Mouse (Mus musculus): ENCODE results near the gene Pkdcc.

The Pkdcc gene

GRCm38 (mm10) chr17:83214674-83215528 is at the start of gene Pkdcc:
Gene Pkdcc, plus strand, starts transcription at chr17:83215292.
- in situ Hi-C loops (cut with MboI, MseI) = no loop called here

GRCm38 (mm10) chr17:83166195-83166594 is 48.9 kb upstream of the Pkdcc start:
- in situ Hi-C loops (cut with MboI, MseI) = no loop called here

GRCm38 (mm10) chr17:83176146-83176545 is 38.9 kb upstream of the Pkdcc start:
- in situ Hi-C loops (cut with MboI, MseI) = no loop called here

GRCm38 (mm10) chr17:83178483-83179150 is 36.5 kb upstream of the Pkdcc start:
- in situ Hi-C loops (cut with MboI, MseI) = no loop called here

DNA sequence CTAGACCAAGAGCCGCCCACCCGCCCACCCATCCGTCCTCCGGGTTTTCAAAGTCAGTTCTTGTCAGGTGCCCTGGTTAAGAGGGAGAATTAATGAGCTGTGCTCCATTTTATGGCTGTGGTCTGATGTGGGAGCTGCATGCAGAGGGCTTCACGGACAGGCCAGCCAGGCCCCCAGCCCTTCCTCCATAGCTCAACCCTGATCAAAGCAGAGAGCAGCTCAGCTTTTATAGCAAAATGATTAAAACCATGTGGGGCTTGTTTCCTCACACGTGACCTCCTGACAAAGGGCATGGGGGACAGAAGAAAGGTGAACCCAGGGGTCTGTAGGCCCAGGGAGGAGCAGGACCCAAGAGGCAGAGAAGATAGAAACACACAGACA is 36.0 kb upstream of the Pkdcc start:
- in situ Hi-C loops (cut with MboI, MseI) = no loop called here

- in situ Hi-C loops (cut with MboI, MseI) = no loop called here
Observed at GRCm38 (mm10) chr17:83179569-83179968, 35.5 kb upstream of the Pkdcc start.

DNA sequence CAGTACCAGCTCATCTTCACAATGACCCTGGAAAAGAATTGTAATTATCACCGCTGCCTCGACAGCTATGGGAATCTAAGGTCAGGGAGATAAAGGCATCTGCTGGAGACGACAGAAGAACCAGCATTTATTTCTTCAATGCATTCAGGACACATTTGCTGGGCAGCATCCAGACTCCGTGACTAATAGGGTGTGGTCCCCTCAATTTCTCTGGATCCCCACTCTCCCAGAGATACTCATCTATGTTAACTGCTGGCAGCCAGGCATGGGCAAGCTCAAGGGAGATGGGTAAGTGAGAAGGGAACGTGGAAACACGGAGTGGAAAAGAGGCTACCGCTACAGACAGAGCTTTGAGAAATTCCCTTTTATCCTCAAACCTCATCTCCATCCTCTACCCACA is 34.0 kb upstream of the Pkdcc start:
- in situ Hi-C loops (cut with MboI, MseI) = no loop called here

DNA sequence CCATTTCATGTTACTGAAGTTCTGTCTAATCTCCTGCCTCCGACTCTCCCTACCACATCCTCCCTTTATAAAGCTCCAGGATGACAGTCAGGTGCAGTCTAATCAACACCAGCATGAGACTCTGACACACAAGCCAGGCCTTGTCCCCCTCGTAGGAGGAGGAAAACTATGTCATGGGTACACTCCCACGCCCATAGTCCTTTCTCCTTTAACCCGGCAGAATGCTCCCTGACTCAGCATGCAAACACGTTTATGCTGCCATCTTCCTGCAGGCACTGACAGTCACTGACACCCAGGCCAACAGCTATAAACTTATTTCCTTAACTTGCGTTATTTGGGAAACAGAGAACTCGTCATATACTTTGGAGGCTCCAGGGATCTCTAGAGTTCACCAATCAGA is 33.5 kb upstream of the Pkdcc start:
- in situ Hi-C loops (cut with MboI, MseI) = no loop called here

DNA sequence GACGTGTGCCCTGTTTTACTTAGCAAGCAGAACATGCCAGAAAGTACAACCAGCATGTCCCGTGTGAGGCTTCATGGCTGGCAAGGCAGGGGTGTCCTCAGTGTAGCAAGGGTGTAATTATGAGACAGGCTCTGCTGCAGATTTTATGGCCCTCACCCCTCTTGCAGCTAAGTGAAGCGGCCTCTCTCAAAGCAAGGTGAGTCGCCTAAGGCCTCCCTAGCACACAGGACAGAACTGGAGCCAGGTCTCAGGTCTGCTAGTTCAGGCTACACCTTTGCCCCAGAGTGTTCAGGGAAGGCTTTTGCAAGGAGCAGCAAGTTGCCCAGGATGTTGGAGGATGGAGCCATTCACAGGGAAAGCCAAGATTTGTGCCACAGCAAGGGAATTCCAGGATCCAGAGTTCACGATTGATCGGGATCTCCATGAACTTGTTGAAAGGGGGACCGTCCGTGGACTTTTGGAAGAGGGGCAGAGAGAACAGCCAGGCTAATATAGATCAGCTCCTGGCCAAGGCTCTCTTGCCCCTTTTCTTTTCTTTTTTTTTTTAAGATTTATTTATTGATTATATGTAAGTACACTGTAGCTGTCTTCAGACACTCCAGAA is 32.9 kb upstream of the Pkdcc start:
- in situ Hi-C loops (cut with MboI, MseI) = no loop called here

DNA sequence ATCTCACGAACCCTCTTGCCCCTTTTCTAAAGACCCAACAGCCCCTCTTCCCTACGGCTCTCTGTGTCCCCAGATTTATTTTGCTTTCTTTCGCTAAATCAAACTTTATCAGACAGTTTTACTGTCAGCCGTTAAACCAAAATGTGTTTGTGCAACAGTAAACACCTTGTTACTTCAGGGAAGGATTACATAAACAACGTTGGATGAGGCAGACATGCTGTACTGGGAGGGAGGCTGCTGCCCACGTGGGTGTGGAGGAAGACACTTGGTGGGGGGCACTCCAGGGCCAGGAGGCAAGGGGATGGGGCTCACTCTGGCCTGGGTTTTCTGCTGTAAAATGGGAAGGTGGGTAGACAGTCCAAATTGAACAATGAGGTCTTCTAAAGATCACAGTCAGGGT is 32.3 kb upstream of the Pkdcc start:
- in situ Hi-C loops (cut with MboI, MseI) = no loop called here

GRCm38 (mm10) chr17:83187751-83188565 is 27.1 kb upstream of the Pkdcc start:
- in situ Hi-C loops (cut with MboI, MseI) = no loop called here

- in situ Hi-C loops (cut with MboI, MseI) = no loop called here
Observed at GRCm38 (mm10) chr17:83190810-83191209, 24.3 kb upstream of the Pkdcc start.

GRCm38 (mm10) chr17:83194491-83194890 is 20.6 kb upstream of the Pkdcc start:
- in situ Hi-C loops (cut with MboI, MseI) = no loop called here

GRCm38 (mm10) chr17:83197361-83197923 is 17.6 kb upstream of the Pkdcc start:
- in situ Hi-C loops (cut with MboI, MseI) = no loop called here

DNA sequence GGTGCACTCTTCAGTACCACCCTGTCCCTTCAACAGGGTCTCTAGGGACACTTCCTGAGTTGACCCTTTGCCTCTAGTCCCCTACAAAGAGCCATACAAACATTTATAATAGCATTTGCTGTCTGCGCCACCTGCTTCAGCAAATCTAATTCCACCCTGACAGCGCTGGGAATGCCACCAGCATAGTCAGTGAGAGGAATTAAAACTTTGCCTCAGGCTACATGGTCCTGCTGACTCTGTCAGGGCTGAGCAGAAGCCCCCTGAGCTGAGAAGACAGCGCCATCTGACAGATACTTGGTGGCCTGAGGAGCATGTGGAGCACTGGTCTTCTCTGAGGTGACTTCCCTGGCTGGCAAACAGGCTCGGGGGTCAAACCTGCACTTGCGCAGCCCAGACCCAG is 14.6 kb upstream of the Pkdcc start:
- in situ Hi-C loops (cut with MboI, MseI) = loop anchor here (5.0 kb wide), 1 partner anchor 52 kb away; no protein-coding TSS in a partner anchor

DNA sequence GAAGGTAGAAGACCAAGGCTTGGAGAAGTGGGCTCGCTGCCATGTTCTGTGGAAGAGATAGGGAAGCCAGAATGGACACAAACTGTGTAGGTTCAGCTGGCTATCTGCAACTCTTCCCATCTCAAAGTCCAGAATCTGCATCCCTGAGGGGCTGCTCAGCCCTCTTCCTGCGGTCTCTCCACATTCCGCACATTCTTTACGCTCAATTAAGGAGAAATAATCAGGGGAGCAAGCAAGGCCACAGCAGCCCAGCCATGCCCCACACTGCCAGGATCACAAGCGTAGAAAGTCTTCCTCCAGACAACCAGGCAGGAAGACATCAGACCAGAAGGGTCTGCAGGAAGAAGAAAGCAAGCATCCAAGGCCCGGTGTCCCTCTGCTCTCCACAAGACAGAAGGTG is 13.8 kb upstream of the Pkdcc start:
- in situ Hi-C loops (cut with MboI, MseI) = loop anchor here (5.0 kb wide), 1 partner anchor 51 kb away; no protein-coding TSS in a partner anchor

- in situ Hi-C loops (cut with MboI, MseI) = loop anchor here (5.0 kb wide), 1 partner anchor 48 kb away; no protein-coding TSS in a partner anchor
Observed at GRCm38 (mm10) chr17:83203692-83204383, 11.3 kb upstream of the Pkdcc start.

DNA sequence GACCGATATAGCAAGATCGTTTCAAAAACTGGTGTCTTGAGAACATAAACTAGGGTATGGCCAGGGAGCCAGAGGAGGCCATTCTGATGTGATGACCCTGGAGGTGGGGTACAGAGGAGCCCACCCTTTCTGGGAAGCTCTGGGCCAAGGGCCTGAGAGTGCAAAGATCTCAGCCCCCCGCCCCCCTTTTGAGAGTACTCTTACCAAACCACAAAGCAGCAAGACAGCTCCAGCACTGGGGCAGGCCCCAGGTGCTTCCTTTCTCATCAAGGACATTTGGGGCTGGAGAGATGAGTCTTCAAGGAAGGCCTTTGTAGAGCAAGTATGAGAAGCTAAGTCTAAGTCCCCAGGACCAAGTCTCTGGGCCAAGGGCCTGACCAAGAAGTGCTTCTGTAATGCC is 7.8 kb upstream of the Pkdcc start:
- in situ Hi-C loops (cut with MboI, MseI) = no loop called here

DNA sequence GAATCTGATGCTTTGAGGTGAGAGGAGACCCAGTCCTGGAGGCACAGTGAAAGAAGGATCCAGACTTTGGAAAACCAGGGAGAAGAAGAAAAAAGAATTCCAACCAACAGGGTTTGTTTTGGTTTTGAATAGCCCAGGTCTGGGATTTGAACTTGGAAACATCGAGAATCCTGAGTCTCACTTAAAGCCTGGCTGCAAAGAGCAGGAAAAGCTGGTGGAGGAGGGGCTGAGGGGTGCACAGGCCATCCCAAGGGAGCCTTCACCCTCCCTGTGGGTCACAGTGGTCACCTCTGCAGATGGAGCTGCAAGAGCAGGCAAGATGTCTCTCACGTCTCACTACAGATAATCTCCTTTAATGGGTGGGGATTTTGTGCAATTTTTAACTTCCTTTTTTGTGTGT is 6.6 kb upstream of the Pkdcc start:
- in situ Hi-C loops (cut with MboI, MseI) = no loop called here

GRCm38 (mm10) chr17:83210531-83210930 is 4.6 kb upstream of the Pkdcc start:
- in situ Hi-C loops (cut with MboI, MseI) = no loop called here

- in situ Hi-C loops (cut with MboI, MseI) = no loop called here
Observed at GRCm38 (mm10) chr17:83211196-83211595, 3.9 kb upstream of the Pkdcc start.

Measured in T-helper 2 cell (primary cell).